Mouse (Mus musculus) B cell, adult 62 days (primary cell): ENCODE data around the gene Icosl. TPM values are rescaled to one million over a fixed set of nuclear protein-coding genes. Genes with fewer than 3 reads are reported as not detected.

ENCODE experiments used
- total RNA-seq: library from RNA; stranded (reverse); gene quantifications from 4 replicates; pipeline ENCODE4 v1.2.4, GENCODE M21; 2023

The Icosl gene
- 243 to 274 TPM (median 264 TPM) in 4 replicates for total RNA-seq

GRCm38 (mm10) chr10:78069101-78070011 lies at the start of gene Icosl:
Gene Icosl, plus strand, starts transcription at chr10:78069302.

GRCm38 (mm10) chr10:78041647-78042046 lies 27.5 kb upstream of the Icosl start, which contains the start of gene Dnmt3l:
Gene Dnmt3l, plus strand, starts transcription at chr10:78041947.

DNA sequence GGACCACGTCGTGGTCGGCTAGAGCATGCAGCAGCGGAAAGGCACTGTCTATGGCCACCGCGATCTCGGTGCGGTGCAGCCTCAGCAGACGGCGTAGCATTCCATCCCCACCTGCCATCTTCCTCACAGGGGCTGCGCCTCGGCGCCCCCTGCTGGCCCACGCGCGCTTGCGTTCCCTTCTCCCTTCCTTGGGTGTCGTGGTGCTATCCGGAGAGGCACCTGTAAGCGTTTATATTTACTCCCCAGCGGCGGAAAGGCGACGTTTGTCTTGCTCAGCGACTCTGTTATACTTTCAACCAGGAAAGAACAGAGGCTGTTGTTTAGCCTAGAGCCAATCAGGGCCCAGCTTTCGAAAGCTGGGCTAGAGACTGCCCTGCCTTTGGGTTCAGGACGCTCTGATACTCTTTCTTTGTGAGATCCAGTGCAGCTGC lies 25.7 kb upstream of the Icosl start, which contains the start of gene Aire:
Gene Aire, minus strand, starts transcription at position 205 of the 431 bp plus-strand sequence.

Other genes with a start within 250 kb of the Icosl start
- gene Krtap10-4, start 242.2 kb upstream of the Icosl start, total RNA-seq, result not detected in 4 replicates
- gene Krtap10-10, start 233.4 kb upstream of the Icosl start, total RNA-seq, result not detected in 4 replicates
- not detected in 4 replicates for gene Gm36176, start 222.5 kb upstream of the Icosl start, total RNA-seq
- not detected in 4 replicates for gene Gm10318, start 216.4 kb upstream of the Icosl start, total RNA-seq
- not detected in 4 replicates for gene Gm3285, start 207.3 kb upstream of the Icosl start, total RNA-seq
- gene Lrrc3, start 166.8 kb upstream of the Icosl start, total RNA-seq, result 0.16 to 0.27 TPM in 2 of 4 replicates, not detected in the others
- gene Trpm2, start 98.7 kb upstream of the Icosl start, total RNA-seq, result 21.4 to 30.7 TPM (median 24.9 TPM) in 4 replicates
- 7.4 to 12.6 TPM (median 10.7 TPM) in 4 replicates for gene 1810043G02Rik, start 90.8 kb upstream of the Icosl start, total RNA-seq
- gene Pfkl, start 59.2 kb upstream of the Icosl start, total RNA-seq, result 76.6 to 97.0 TPM (median 84.3 TPM) in 4 replicates
- gene Dnmt3l, start 27.4 kb upstream of the Icosl start, total RNA-seq, result not detected in 4 replicates
- gene Aire, start 25.7 kb upstream of the Icosl start, total RNA-seq, result 1.3 to 2.2 TPM (median 1.9 TPM) in 4 replicates
- gene D10Jhu81e, start 100.5 kb downstream of the Icosl start, total RNA-seq, result 40.6 to 45.5 TPM (median 42.5 TPM) in 4 replicates
- gene Pwp2, start 115.8 kb downstream of the Icosl start, total RNA-seq, result 22.3 to 26.5 TPM (median 23.9 TPM) in 4 replicates
- 69.3 to 80.4 TPM (median 72.0 TPM) in 4 replicates for gene Trappc10, start 175.3 kb downstream of the Icosl start, total RNA-seq